Mouse (Mus musculus): ENCODE measurements around the gene Tmem163. TPM values are rescaled to one million over a fixed set of nuclear protein-coding genes. Genes with fewer than 3 reads are reported as not detected.

Tmem163 gene
- total and polyA plus RNA-seq, 2 experiments from 2014 or later = 36.7 to 37.1 TPM

DNA sequence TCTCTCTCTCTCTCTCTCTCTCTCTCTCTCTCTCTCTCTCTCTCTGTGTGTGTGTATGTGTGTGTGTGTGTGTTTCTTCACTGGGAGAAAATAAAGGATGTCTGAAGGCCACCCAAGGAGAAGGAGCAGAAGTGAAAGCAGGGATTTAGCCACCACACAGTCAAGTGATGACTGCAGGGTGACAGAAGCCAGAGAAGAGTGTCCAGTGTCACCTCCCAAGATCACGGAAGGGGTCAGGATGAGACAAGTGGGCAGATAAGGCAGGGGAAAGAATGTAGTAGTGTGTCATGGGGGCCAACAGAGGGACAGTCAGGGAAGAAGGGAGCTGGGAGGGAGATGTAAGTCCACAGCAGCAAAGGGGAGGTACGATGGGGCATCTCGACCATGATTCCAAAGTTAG lies 69.0 kb downstream of the Tmem163 start:
- no peak for TF ChIP-seq CTCF (IDR thresholded peaks at IDR 0.05; ENCODE audit: low read depth)
- Histone ChIP-seq H3K36me3 (ENCODE audit: insufficient read depth) (no peaks in the 10 kb centered on the region), H3K9ac (no peak overlapping the region), H3K4me2 (ENCODE audit: low read depth) (no peak overlapping the region), H3K27me3 (ENCODE audit: insufficient read depth, low read length) (no peaks in the 10 kb centered on the region), H3K9me3 (ENCODE audit: low read length) (no peaks in the 10 kb centered on the region), H3K4me3 (ENCODE audit: low read depth, low read length) (no peak overlapping the region), H3K27ac (ENCODE audit: low read depth, low read length) (no peak overlapping the region), H3K4me1 (ENCODE audit: insufficient read depth) (no peaks in the 10 kb centered on the region)
- ATAC-seq = no peak
- 89% methylated on average over 3 of the region's 3 CpGs for WGBS
- DNase-seq = no peak

- Histone ChIP-seq H3K9me3 (ENCODE audit: low read length) (no peaks in the 10 kb centered on the region), H3K36me3 (ENCODE audit: insufficient read depth) (no peaks in the 10 kb centered on the region), H3K4me1 (ENCODE audit: insufficient read depth) (no peaks in the 10 kb centered on the region), H3K27me3 (ENCODE audit: insufficient read depth, low read length) (no peaks in the 10 kb centered on the region), H3K9ac (no peak overlapping the region), H3K27ac (ENCODE audit: low read depth, low read length) (no peak overlapping the region), H3K4me3 (ENCODE audit: low read depth, low read length) (no peak overlapping the region), H3K4me2 (ENCODE audit: low read depth) (no peak overlapping the region)
- no peak for TF ChIP-seq CTCF (IDR thresholded peaks at IDR 0.05; ENCODE audit: low read depth)
- WGBS = 88% methylated on average over 2 of the region's 2 CpGs
- ATAC-seq (no peak), DNase-seq (no peak)
Observed at GRCm38 (mm10) chr1:127609814-127610213, 69.5 kb downstream of the Tmem163 start.

DNA sequence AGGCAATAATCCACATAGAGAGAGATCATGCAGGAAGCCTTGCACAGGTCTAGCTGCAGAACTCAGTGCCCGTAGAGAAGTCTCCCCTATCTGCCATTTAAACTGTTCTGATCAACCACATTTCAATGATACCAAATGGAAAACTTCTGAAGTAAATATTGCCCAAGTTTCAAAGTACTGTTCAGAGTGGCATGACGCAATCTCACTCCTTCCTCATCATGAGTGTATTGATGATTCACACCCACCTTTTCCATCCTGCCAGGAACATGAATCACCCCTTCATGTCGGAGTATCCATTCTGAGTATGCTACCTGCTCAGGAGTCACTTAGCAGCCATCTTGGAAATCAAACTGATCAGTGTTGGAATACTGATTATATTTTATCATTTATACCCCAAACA lies 71.0 kb downstream of the Tmem163 start:
- Histone ChIP-seq H3K36me3 (ENCODE audit: insufficient read depth) (no peaks in the 10 kb centered on the region), H3K9me3 (ENCODE audit: low read length) (no peaks in the 10 kb centered on the region), H3K4me3 (ENCODE audit: low read depth, low read length) (no peak overlapping the region), H3K4me1 (ENCODE audit: insufficient read depth) (0 out of 2 replicates have a peak, but pooled peaks cover 6% of the 10 kb centered on the region), H3K27ac (ENCODE audit: low read depth, low read length) (no peak overlapping the region), H3K9ac (no peak overlapping the region), H3K4me2 (ENCODE audit: low read depth) (no peak overlapping the region), H3K27me3 (ENCODE audit: insufficient read depth, low read length) (no peaks in the 10 kb centered on the region)
- DNase-seq (no peak), ATAC-seq (no peak)
- 94% methylated on average over 3 of the region's 3 CpGs for WGBS
- TF ChIP-seq CTCF (IDR thresholded peaks at IDR 0.05; ENCODE audit: low read depth) = no peak

DNA sequence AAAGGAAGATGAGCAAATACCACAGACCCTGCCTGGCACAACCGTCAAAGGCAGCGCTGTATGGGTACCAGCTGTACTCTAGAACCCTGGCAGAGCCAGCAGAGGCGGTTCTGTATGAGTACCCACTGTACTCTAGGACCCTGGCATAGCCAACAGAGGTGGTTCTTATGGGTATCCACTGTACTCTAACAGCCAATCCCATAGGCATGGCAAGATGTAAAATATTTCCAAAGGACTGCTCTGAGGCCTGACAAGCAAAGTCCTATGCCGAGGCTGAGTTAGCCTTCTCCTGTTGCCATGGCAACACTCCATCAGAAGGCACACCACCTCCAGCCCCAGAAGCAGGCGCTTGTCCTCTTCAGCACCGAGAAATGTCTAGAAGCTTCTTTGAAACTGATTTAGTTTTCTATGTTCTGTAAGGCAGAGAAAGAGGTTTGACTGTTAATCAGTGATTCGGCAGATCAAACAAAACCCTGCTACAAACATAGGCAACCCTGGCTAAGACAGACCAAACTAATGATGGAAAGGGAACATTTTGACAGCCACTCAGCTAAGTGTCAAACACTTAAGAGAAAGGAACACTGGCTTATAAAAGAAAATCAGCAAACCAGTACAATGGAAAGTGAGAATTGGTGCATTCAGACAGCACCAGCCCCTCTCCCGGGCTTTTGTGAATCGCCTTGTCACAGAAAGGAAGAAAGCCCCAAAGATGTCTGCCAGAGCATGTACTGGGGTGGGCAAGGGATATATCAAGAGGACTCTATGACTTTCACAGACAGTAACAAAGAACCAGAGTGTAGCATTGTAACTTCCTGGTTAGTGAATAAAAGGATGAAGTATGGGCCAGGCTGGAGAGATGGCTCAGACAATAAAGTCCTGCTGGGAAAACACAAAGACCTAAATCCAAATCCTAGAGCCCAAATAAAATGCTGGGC lies 75.4 kb downstream of the Tmem163 start:
- Histone ChIP-seq H3K4me3 (ENCODE audit: low read depth, low read length) (no peak overlapping the region), H3K27me3 (ENCODE audit: insufficient read depth, low read length) (no peaks in the 10 kb centered on the region), H3K9me3 (ENCODE audit: low read length) (no peaks in the 10 kb centered on the region), H3K27ac (ENCODE audit: low read depth, low read length) (peak overlapping the region; percentile 40; the same call in 1 of the 2 replicates), H3K4me2 (ENCODE audit: low read depth) (no peak overlapping the region), H3K36me3 (ENCODE audit: insufficient read depth) (no peaks in the 10 kb centered on the region), H3K9ac (no peak overlapping the region), H3K4me1 (ENCODE audit: insufficient read depth) (0 out of 2 replicates have a peak, but pooled peaks cover 6% of the 10 kb centered on the region)
- DNase-seq (peak; percentile 53), ATAC-seq (peak; percentile 85)
- no peak for TF ChIP-seq CTCF (IDR thresholded peaks at IDR 0.05; ENCODE audit: low read depth)
- WGBS = 32% methylated on average over 9 of the region's 9 CpGs

GRCm38 (mm10) chr1:127596143-127596542 lies 83.2 kb downstream of the Tmem163 start:
- Histone ChIP-seq H3K4me2 (ENCODE audit: low read depth) (no peak overlapping the region), H3K4me3 (ENCODE audit: low read depth, low read length) (no peak overlapping the region), H3K9ac (no peak overlapping the region), H3K36me3 (ENCODE audit: insufficient read depth) (no peaks in the 10 kb centered on the region), H3K4me1 (ENCODE audit: insufficient read depth) (no peaks in the 10 kb centered on the region), H3K27ac (ENCODE audit: low read depth, low read length) (no peak overlapping the region), H3K9me3 (ENCODE audit: low read length) (no peaks in the 10 kb centered on the region), H3K27me3 (ENCODE audit: insufficient read depth, low read length) (no peaks in the 10 kb centered on the region)
- ATAC-seq (no peak), DNase-seq (no peak)
- no peak for TF ChIP-seq CTCF (IDR thresholded peaks at IDR 0.05; ENCODE audit: low read depth)
- WGBS = 79% methylated on average over 4 of the region's 4 CpGs

GRCm38 (mm10) chr1:127595735-127596134 lies 83.6 kb downstream of the Tmem163 start:
- no peak overlapping the region for H3K4me3 ChIP-seq (ENCODE audit: low read depth, low read length)
- no peaks in the 10 kb centered on the region for H3K4me1 ChIP-seq (ENCODE audit: insufficient read depth)
- H3K36me3 ChIP-seq (ENCODE audit: insufficient read depth) = no peaks in the 10 kb centered on the region
- no peak overlapping the region for H3K4me2 ChIP-seq (ENCODE audit: low read depth)
- ATAC-seq (no peak), DNase-seq (no peak)
- WGBS = 68% methylated on average over 1 of the region's 1 CpGs
- H3K9me3 ChIP-seq (ENCODE audit: low read length) = no peaks in the 10 kb centered on the region
- H3K27ac ChIP-seq (ENCODE audit: low read depth, low read length) = no peak overlapping the region
- H3K27me3 ChIP-seq (ENCODE audit: insufficient read depth, low read length) = no peaks in the 10 kb centered on the region
- H3K9ac ChIP-seq = no peak overlapping the region
- TF ChIP-seq CTCF (IDR thresholded peaks at IDR 0.05; ENCODE audit: low read depth) = no peak

GRCm38 (mm10) chr1:127589542-127589941 lies 89.8 kb downstream of the Tmem163 start:
- no peak for TF ChIP-seq CTCF (IDR thresholded peaks at IDR 0.05; ENCODE audit: low read depth)
- no peak overlapping the region for H3K9ac ChIP-seq
- no peak overlapping the region for H3K4me2 ChIP-seq (ENCODE audit: low read depth)
- no peak overlapping the region for H3K27ac ChIP-seq (ENCODE audit: low read depth, low read length)
- no peaks in the 10 kb centered on the region for H3K36me3 ChIP-seq (ENCODE audit: insufficient read depth)
- H3K27me3 ChIP-seq (ENCODE audit: insufficient read depth, low read length) = no peaks in the 10 kb centered on the region
- H3K9me3 ChIP-seq (ENCODE audit: low read length) = no peaks in the 10 kb centered on the region
- no peak overlapping the region for H3K4me3 ChIP-seq (ENCODE audit: low read depth, low read length)
- peak; percentile 91 for ATAC-seq
- WGBS = 65% methylated on average over 3 of the region's 3 CpGs
- H3K4me1 ChIP-seq (ENCODE audit: insufficient read depth) = no peaks in the 10 kb centered on the region
- peak; percentile 78 for DNase-seq
